Mouse (Mus musculus): ENCODE data around the gene Sox6. TPM values are rescaled to one million over a fixed set of nuclear protein-coding genes. Genes with fewer than 3 reads are reported as not detected.
A peak's percentile ranks its signal among the peaks of the same experiment; 100 is the strongest.

Gene Sox6
- total and polyA plus RNA-seq, 3 experiments = 2.3 to 162 (median 3.8) TPM

- no peak for TF ChIP-seq CTCF (IDR thresholded peaks at IDR 0.05; ENCODE audit: low read depth, low read length)
- no peak for TF ChIP-seq GATA2 (IDR thresholded peaks at IDR 0.05; ENCODE audit: borderline replicate concordance, low read depth, low read length)
- peak; percentile 74 for TF ChIP-seq TAL1 (conservative IDR thresholded peaks at IDR 0.05; ENCODE audit: low read depth, low read length)
- no peak for TF ChIP-seq POLR2AphosphoS5 (IDR thresholded peaks at IDR 0.05; ENCODE audit: insufficient replicate concordance, low read depth, low read length)
- no peak for TF ChIP-seq GATA1 (IDR thresholded peaks at IDR 0.05; ENCODE audit: borderline replicate concordance, low read length)
- Histone ChIP-seq H3K4me1 (ENCODE audit: insufficient read depth, low read depth, low read length) (peaks cover 57% of the 10 kb centered on the region), H3K4me3 (ENCODE audit: low read depth, low read length) (peak overlapping the region; percentile 65; the same call in 1 of the 2 replicates), H3K36me3 (replicated peaks) (peaks cover 2% of the 10 kb centered on the region), H3K27me3 (ENCODE audit: insufficient read depth, low read length) (no peaks in the 10 kb centered on the region), H3K9me3 (replicated peaks) (no peaks in the 10 kb centered on the region)
- peak; percentile 60 for DNase-seq (ENCODE audit: low spot score)
- peak; percentile 98 for ATAC-seq (ENCODE audit: extremely low read depth, insufficient number of reproducible peaks, low FRiP score, poor library complexity, severe bottlenecking)
Observed at GRCm38 (mm10) chr7:115550197-115550804, 488.3 kb downstream of the Sox6 start.

GRCm38 (mm10) chr7:115549670-115550069 lies 488.9 kb downstream of the Sox6 start:
- Histone ChIP-seq H3K9me3 (replicated peaks) (no peaks in the 10 kb centered on the region), H3K36me3 (replicated peaks) (peaks cover 2% of the 10 kb centered on the region), H3K27me3 (ENCODE audit: insufficient read depth, low read length) (no peaks in the 10 kb centered on the region), H3K4me3 (ENCODE audit: low read depth, low read length) (peak overlapping the region; percentile 65), H3K4me1 (ENCODE audit: insufficient read depth, low read depth, low read length) (peaks cover 57% of the 10 kb centered on the region)
- no peak for ATAC-seq (ENCODE audit: extremely low read depth, insufficient number of reproducible peaks, low FRiP score, poor library complexity, severe bottlenecking)
- DNase-seq (ENCODE audit: low spot score) = no peak
- TF ChIP-seq TAL1 (conservative IDR thresholded peaks at IDR 0.05; ENCODE audit: low read depth, low read length) (no peak), POLR2AphosphoS5 (IDR thresholded peaks at IDR 0.05; ENCODE audit: insufficient replicate concordance, low read depth, low read length) (no peak), GATA1 (IDR thresholded peaks at IDR 0.05; ENCODE audit: borderline replicate concordance, low read length) (no peak), GATA2 (IDR thresholded peaks at IDR 0.05; ENCODE audit: borderline replicate concordance, low read depth, low read length) (no peak), CTCF (IDR thresholded peaks at IDR 0.05; ENCODE audit: low read depth, low read length) (no peak)

- TF ChIP-seq GATA2 (IDR thresholded peaks at IDR 0.05; ENCODE audit: borderline replicate concordance, low read depth, low read length) (no peak), CTCF (IDR thresholded peaks at IDR 0.05; ENCODE audit: low read depth, low read length) (no peak), GATA1 (IDR thresholded peaks at IDR 0.05; ENCODE audit: borderline replicate concordance, low read length) (no peak), POLR2AphosphoS5 (IDR thresholded peaks at IDR 0.05; ENCODE audit: insufficient replicate concordance, low read depth, low read length) (no peak), TAL1 (conservative IDR thresholded peaks at IDR 0.05; ENCODE audit: low read depth, low read length) (no peak)
- Histone ChIP-seq H3K27me3 (ENCODE audit: insufficient read depth, low read length) (no peaks in the 10 kb centered on the region), H3K4me1 (ENCODE audit: insufficient read depth, low read depth, low read length) (peaks cover 71% of the 10 kb centered on the region), H3K9me3 (replicated peaks) (no peaks in the 10 kb centered on the region), H3K4me3 (ENCODE audit: low read depth, low read length) (no peak overlapping the region; the same call in 1 of the 2 replicates), H3K36me3 (replicated peaks) (peaks cover 23% of the 10 kb centered on the region)
- ATAC-seq (ENCODE audit: extremely low read depth, insufficient number of reproducible peaks, low FRiP score, poor library complexity, severe bottlenecking) (no peak), DNase-seq (ENCODE audit: low spot score) (no peak)
Observed at GRCm38 (mm10) chr7:115545585-115546374, 492.8 kb downstream of the Sox6 start.

- no peaks in the 10 kb centered on the region for H3K27me3 ChIP-seq (ENCODE audit: insufficient read depth, low read length)
- H3K4me3 ChIP-seq (ENCODE audit: low read depth, low read length) = no peak overlapping the region
- peaks cover 73% of the 10 kb centered on the region for H3K4me1 ChIP-seq (ENCODE audit: insufficient read depth, low read depth, low read length)
- ATAC-seq (ENCODE audit: extremely low read depth, insufficient number of reproducible peaks, low FRiP score, poor library complexity, severe bottlenecking) = no peak
- peaks cover 26% of the 10 kb centered on the region for H3K36me3 ChIP-seq (replicated peaks)
- DNase-seq (ENCODE audit: low spot score) = no peak
- TF ChIP-seq POLR2AphosphoS5 (IDR thresholded peaks at IDR 0.05; ENCODE audit: insufficient replicate concordance, low read depth, low read length) = no peak
- no peak for TF ChIP-seq GATA2 (IDR thresholded peaks at IDR 0.05; ENCODE audit: borderline replicate concordance, low read depth, low read length)
- TF ChIP-seq CTCF (IDR thresholded peaks at IDR 0.05; ENCODE audit: low read depth, low read length) = no peak
- TF ChIP-seq TAL1 (conservative IDR thresholded peaks at IDR 0.05; ENCODE audit: low read depth, low read length) = no peak
- no peak for TF ChIP-seq GATA1 (IDR thresholded peaks at IDR 0.05; ENCODE audit: borderline replicate concordance, low read length)
- no peaks in the 10 kb centered on the region for H3K9me3 ChIP-seq (replicated peaks)
Observed at GRCm38 (mm10) chr7:115543596-115543995, 495.0 kb downstream of the Sox6 start.

- DNase-seq (ENCODE audit: low spot score) (no peak), ATAC-seq (ENCODE audit: extremely low read depth, insufficient number of reproducible peaks, low FRiP score, poor library complexity, severe bottlenecking) (no peak)
- Histone ChIP-seq H3K36me3 (replicated peaks) (peaks cover 41% of the 10 kb centered on the region), H3K9me3 (replicated peaks) (no peaks in the 10 kb centered on the region), H3K4me3 (ENCODE audit: low read depth, low read length) (no peak overlapping the region), H3K27me3 (ENCODE audit: insufficient read depth, low read length) (no peaks in the 10 kb centered on the region), H3K4me1 (ENCODE audit: insufficient read depth, low read depth, low read length) (peaks cover 68% of the 10 kb centered on the region)
- TF ChIP-seq GATA1 (IDR thresholded peaks at IDR 0.05; ENCODE audit: borderline replicate concordance, low read length) (no peak), CTCF (IDR thresholded peaks at IDR 0.05; ENCODE audit: low read depth, low read length) (no peak), POLR2AphosphoS5 (IDR thresholded peaks at IDR 0.05; ENCODE audit: insufficient replicate concordance, low read depth, low read length) (no peak), TAL1 (conservative IDR thresholded peaks at IDR 0.05; ENCODE audit: low read depth, low read length) (no peak), GATA2 (IDR thresholded peaks at IDR 0.05; ENCODE audit: borderline replicate concordance, low read depth, low read length) (no peak)
Observed at GRCm38 (mm10) chr7:115540261-115540660, 498.3 kb downstream of the Sox6 start.

GRCm38 (mm10) chr7:115539003-115539402 lies 499.6 kb downstream of the Sox6 start:
- Histone ChIP-seq H3K4me3 (ENCODE audit: low read depth, low read length) (no peak overlapping the region; the same call in 1 of the 2 replicates), H3K4me1 (ENCODE audit: insufficient read depth, low read depth, low read length) (peaks cover 66% of the 10 kb centered on the region), H3K27me3 (ENCODE audit: insufficient read depth, low read length) (no peaks in the 10 kb centered on the region), H3K9me3 (replicated peaks) (no peaks in the 10 kb centered on the region), H3K36me3 (replicated peaks) (peaks cover 40% of the 10 kb centered on the region)
- TF ChIP-seq CTCF (IDR thresholded peaks at IDR 0.05; ENCODE audit: low read depth, low read length) = no peak
- no peak for TF ChIP-seq POLR2AphosphoS5 (IDR thresholded peaks at IDR 0.05; ENCODE audit: insufficient replicate concordance, low read depth, low read length)
- TF ChIP-seq TAL1 (conservative IDR thresholded peaks at IDR 0.05; ENCODE audit: low read depth, low read length) = no peak
- TF ChIP-seq GATA2 (IDR thresholded peaks at IDR 0.05; ENCODE audit: borderline replicate concordance, low read depth, low read length) = no peak
- no peak for TF ChIP-seq GATA1 (IDR thresholded peaks at IDR 0.05; ENCODE audit: borderline replicate concordance, low read length)
- peak; percentile 30 for DNase-seq (ENCODE audit: low spot score)
- ATAC-seq (ENCODE audit: extremely low read depth, insufficient number of reproducible peaks, low FRiP score, poor library complexity, severe bottlenecking) = peak; percentile 71

Data from G1E (cell line).